Mouse (Mus musculus) intestine, embryonic 14.5 days (tissue): ENCODE data around the gene Pdgfc. TPM values are rescaled to one million over a fixed set of nuclear protein-coding genes. Genes with fewer than 3 reads are reported as not detected.

Experiments used
- ATAC-seq: fragments of 200-750 bp; cut with Nextera tagmentation; replicated peaks from 2 replicates; pipeline ENCODE4 v1.8.0; 2017; ENCODE audit warnings: low read depth, moderate number of reproducible peaks, moderate TSS enrichment, moderate library complexity; ENCODE audit not compliant: low FRiP score, low TSS enrichment
- DNase-seq: peaks from one replicate; pipeline ENCODE4 v3.0.0-alpha.2; 2018; ENCODE audit warnings: low spot score
- H3K27ac ChIP-seq: fragments of 300-500 bp; sonication (generic); 2 replicates; pipeline ENCODE4 v1.5.1; 2014; ENCODE audit warnings: low read depth, mild to moderate bottlenecking, control low read depth
- H3K27me3 ChIP-seq: fragments of 300-500 bp; sonication (generic); replicated peaks from 2 replicates; pipeline ENCODE4 v1.6.1; 2014; ENCODE audit warnings: low read length, control low read depth; ENCODE audit not compliant: control insufficient read depth, insufficient read depth
- H3K36me3 ChIP-seq: fragments of 300-500 bp; sonication (generic); 2 replicates; pipeline ENCODE4 v1.6.1; 2014; ENCODE audit warnings: low read length, control low read depth; ENCODE audit not compliant: control insufficient read depth, insufficient read depth
- H3K4me1 ChIP-seq: fragments of 300-500 bp; sonication (generic); replicated peaks from 2 replicates; pipeline ENCODE4 v1.6.1; 2014; ENCODE audit warnings: low read length, control low read depth, mixed read lengths; ENCODE audit not compliant: control insufficient read depth, insufficient read depth
- H3K4me2 ChIP-seq: fragments of 300-500 bp; sonication (generic); 2 replicates; pipeline ENCODE4 v1.6.1; 2014; ENCODE audit warnings: low read length
- H3K4me3 ChIP-seq: fragments of 300-500 bp; sonication (generic); 2 replicates; pipeline ENCODE4 v1.5.1; 2014; ENCODE audit warnings: low read depth, low read length, control low read depth, mixed read lengths
- H3K9ac ChIP-seq: fragments of 300-500 bp; sonication (generic); 2 replicates; pipeline ENCODE4 v1.6.1; 2014; ENCODE audit warnings: mild to moderate bottlenecking, low read length
- H3K9me3 ChIP-seq: fragments of 300-500 bp; sonication (generic); 2 replicates; pipeline ENCODE4 v1.6.1; 2016; ENCODE audit warnings: low read length, control low read depth; ENCODE audit not compliant: control insufficient read depth
- WGBS: fragments of 180-500 bp; shearing (Covaris S2); extraction: QIAGEN DNeasy Blood & Tissue Kit; methylation state at CpG from one replicate; pipeline ENCODE4 v1.1.7; 2014; 5-methylcytosine and 5-hydroxymethylcytosine counted together
- polyA plus RNA-seq: library from polyadenylated mRNA; unstranded; fragments of >200 nt; fragmentation: Nextera tagmentation; extraction: Ambion mirVana; gene quantifications from 2 replicates; pipeline ENCODE4 v1.2.1, GENCODE M21; 2014

The Pdgfc gene
- polyA plus RNA-seq, 1 experiment from 2014 or later = 22.8 TPM

DNA sequence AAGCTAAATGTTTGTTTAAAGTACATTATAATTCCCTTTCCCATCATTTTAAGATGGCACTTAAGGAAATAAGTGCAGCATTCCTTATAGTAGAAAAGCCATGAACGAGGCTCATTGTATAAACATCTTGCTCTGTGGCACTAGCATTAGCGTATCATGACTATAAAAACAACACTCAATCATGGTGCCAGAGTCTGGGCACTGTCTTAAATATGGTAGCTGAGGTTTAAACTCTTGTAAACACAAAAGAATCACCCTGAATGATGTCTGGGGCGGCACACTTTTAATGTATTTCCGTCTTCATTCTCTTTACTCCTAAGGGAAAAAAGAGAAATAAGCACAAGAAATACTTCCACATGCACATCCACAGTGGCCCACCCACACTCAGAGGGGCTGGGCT, 192.1 kb downstream of the Pdgfc start:
- 27% methylated on average over 4 of the region's 4 CpGs for WGBS
- Histone ChIP-seq H3K27ac (no peak overlapping the region), H3K9me3 (no peaks in the 10 kb centered on the region), H3K4me1 (no peaks in the 10 kb centered on the region), H3K4me3 (no peak overlapping the region), H3K4me2 (no peak overlapping the region), H3K9ac (no peak overlapping the region), H3K27me3 (no peaks in the 10 kb centered on the region), H3K36me3 (no peaks in the 10 kb centered on the region)
- DNase-seq = no peak
- no peak for ATAC-seq

- Histone ChIP-seq H3K9ac (no peak overlapping the region), H3K27ac (no peak overlapping the region)
- 37% methylated on average over 7 of the region's 7 CpGs for WGBS
Observed at GRCm38 (mm10) chr3:81242697-81243590, 206.7 kb downstream of the Pdgfc start.

DNA sequence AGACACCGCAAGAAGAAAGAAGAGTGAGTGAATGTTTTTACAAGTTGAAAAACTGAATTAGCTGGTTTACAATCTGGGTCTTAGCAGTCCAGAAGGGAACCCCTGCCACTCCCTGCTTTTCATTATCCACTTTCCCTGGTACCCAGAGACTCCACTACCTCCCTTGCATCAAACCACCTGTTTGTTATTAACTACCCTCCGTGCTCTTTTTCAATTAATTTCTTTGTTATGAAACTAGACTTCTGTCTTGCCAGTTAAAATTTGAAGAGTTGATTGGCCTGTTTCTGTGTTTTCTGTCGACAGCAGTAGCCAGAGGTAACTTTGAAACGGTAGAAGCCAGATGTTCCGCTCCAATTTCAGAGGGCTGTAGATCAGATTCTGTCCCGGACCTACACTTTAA, 207.4 kb downstream of the Pdgfc start:
- DNase-seq (no peak), ATAC-seq (no peak)
- H3K27ac ChIP-seq = no peak overlapping the region
- H3K4me3 ChIP-seq = no peak overlapping the region
- WGBS = 74% methylated on average over 6 of the region's 6 CpGs
- no peaks in the 10 kb centered on the region for H3K4me1 ChIP-seq
- no peaks in the 10 kb centered on the region for H3K27me3 ChIP-seq
- H3K9me3 ChIP-seq = no peaks in the 10 kb centered on the region
- no peak overlapping the region for H3K4me2 ChIP-seq
- no peaks in the 10 kb centered on the region for H3K36me3 ChIP-seq
- H3K9ac ChIP-seq = no peak overlapping the region

More at GRCm38 (mm10) chr3:81242697-81243590, 206.7 kb downstream of the Pdgfc start:
- H3K36me3 ChIP-seq = no peaks in the 10 kb centered on the region
- no peak overlapping the region for H3K4me3 ChIP-seq
- H3K4me1 ChIP-seq = no peaks in the 10 kb centered on the region
- no peaks in the 10 kb centered on the region for H3K9me3 ChIP-seq
- H3K4me2 ChIP-seq = no peak overlapping the region
- no peak for ATAC-seq
- H3K27me3 ChIP-seq = no peaks in the 10 kb centered on the region
- DNase-seq = no peak

- Histone ChIP-seq H3K9me3 (no peaks in the 10 kb centered on the region), H3K4me1 (no peaks in the 10 kb centered on the region), H3K4me2 (no peak overlapping the region), H3K27ac (no peak overlapping the region), H3K27me3 (no peaks in the 10 kb centered on the region), H3K36me3 (no peaks in the 10 kb centered on the region), H3K4me3 (no peak overlapping the region), H3K9ac (no peak overlapping the region)
- no peak for DNase-seq
- no peak for ATAC-seq
- 91% methylated on average over 1 of the region's 1 CpGs for WGBS
Observed at GRCm38 (mm10) chr3:81262801-81263200, 226.6 kb downstream of the Pdgfc start.

Other genes starting within 250 kb of the Pdgfc start
- gene Gria2, start 233.6 kb upstream of the Pdgfc start, polyA plus RNA-seq = 2.3 and 2.9 TPM in 2 replicates
- 4.4 and 5.1 TPM in 2 replicates for gene Glrb, start 122.8 kb upstream of the Pdgfc start, polyA plus RNA-seq